Mouse (Mus musculus): ENCODE results near the gene Hdac4.

DNA sequence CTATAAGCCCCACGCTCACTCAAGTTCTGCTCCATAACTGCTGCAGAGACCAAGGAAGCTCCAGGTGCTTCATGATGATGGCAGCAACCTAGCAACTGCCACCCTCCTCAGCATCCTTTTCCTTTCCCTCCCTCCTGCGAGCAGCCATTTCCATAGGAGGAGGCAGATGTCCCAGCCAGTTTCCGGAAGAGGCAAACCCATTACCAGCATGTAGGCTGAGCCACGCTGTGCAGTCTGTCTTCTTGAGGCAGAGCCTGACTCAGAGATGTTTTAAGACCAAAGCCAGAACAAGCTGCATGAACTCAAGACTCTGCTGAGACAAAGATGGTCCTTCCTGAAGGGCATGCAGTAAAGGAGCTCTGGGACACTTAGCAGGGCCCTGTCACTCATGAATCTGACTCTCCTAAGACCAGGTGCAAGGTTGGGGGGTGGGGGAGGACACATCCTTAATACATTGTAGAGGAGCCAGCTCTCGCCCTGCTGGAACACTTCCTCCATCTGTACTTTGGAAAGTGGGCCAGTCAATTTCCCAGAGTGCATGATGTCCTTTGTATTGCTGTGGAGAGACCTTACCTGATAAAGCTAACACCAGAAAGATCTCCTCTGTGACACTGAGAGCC, 24.8 kb downstream of the Hdac4 start:
- TF ChIP-seq CTCF (IDR thresholded peaks at IDR 0.05) (no peak), EP300 (IDR thresholded peaks at IDR 0.05) (no peak)
